Mouse (Mus musculus) erythroblast, embryonic 14.5 days (primary cell): ENCODE measurements around the gene Pygo2. TPM values are rescaled to one million over a fixed set of nuclear protein-coding genes. Genes with fewer than 3 reads are reported as not detected.
A peak's percentile ranks its signal among the peaks of the same experiment; 100 is the strongest.

Experiments
- H3K27me3 ChIP-seq: 2 replicates; pipeline ENCODE4 v1.6.1; 2012; ENCODE audit warnings: inconsistent platforms; ENCODE audit not compliant: control insufficient read depth
- H3K36me3 ChIP-seq: 2 replicates; pipeline ENCODE4 v1.6.1; 2012; ENCODE audit warnings: mild to moderate bottlenecking, inconsistent platforms; ENCODE audit not compliant: control insufficient read depth
- H3K4me1 ChIP-seq: 2 replicates; pipeline ENCODE4 v1.6.1; 2012; ENCODE audit warnings: inconsistent platforms; ENCODE audit not compliant: control insufficient read depth
- H3K4me3 ChIP-seq: replicated peaks from 2 replicates; pipeline ENCODE3; 2012; ENCODE audit warnings: moderate library complexity, mild to moderate bottlenecking, inconsistent platforms
- H3K9me3 ChIP-seq: 2 replicates; pipeline ENCODE4 v1.6.1; 2012; ENCODE audit warnings: low read length, inconsistent platforms, mixed read lengths; ENCODE audit not compliant: control insufficient read depth
- GATA1 ChIP-seq: IDR thresholded peaks from 2 replicates; pipeline ENCODE4 v1.6.1; 2012; ENCODE audit warnings: low read length, inconsistent platforms, mixed read lengths
- TAL1 ChIP-seq: IDR thresholded peaks from 3 replicates; pipeline ENCODE4 v1.6.1; 2012; ENCODE audit warnings: low read length, inconsistent platforms, mixed read lengths
- polyA plus RNA-seq: library from polyadenylated mRNA; stranded (reverse); fragments of >175 nt; gene quantifications from 2 replicates; pipeline ENCODE4 v1.2.3, GENCODE M21; 2012

Pygo2 gene
- polyA plus RNA-seq, 1 experiment, result 5.9 TPM

- Histone ChIP-seq H3K4me1 (peaks cover 46% of the 10 kb centered on the region), H3K36me3 (peaks cover 20% of the 10 kb centered on the region), H3K27me3 (no peaks in the 10 kb centered on the region), H3K9me3 (no peaks in the 10 kb centered on the region), H3K4me3 (peak overlapping the region; percentile 69)
- TF ChIP-seq TAL1, result no peak
- TF ChIP-seq GATA1, result no peak
These were observed 29.2 kb downstream of the Pygo2 start for GRCm38 (mm10) chr3:89458965-89459807.

- peaks cover 40% of the 10 kb centered on the region for H3K36me3 ChIP-seq
- H3K27me3 ChIP-seq, result no peaks in the 10 kb centered on the region
- no peaks in the 10 kb centered on the region for H3K9me3 ChIP-seq
- no peaks in the 10 kb centered on the region; the same call in 1 of the 2 replicates for H3K4me1 ChIP-seq
- no peak overlapping the region for H3K4me3 ChIP-seq
- no peak for TF ChIP-seq GATA1
- TF ChIP-seq TAL1, result no peak
These were observed 38.3 kb downstream of the Pygo2 start for GRCm38 (mm10) chr3:89468268-89468667.

- TF ChIP-seq TAL1 (no peak), GATA1 (no peak)
- no peak overlapping the region for H3K4me3 ChIP-seq
- H3K36me3 ChIP-seq, result peaks cover 24% of the 10 kb centered on the region
- no peaks in the 10 kb centered on the region for H3K27me3 ChIP-seq
- H3K4me1 ChIP-seq, result peaks cover 4% of the 10 kb centered on the region
- H3K9me3 ChIP-seq, result no peaks in the 10 kb centered on the region
These were observed 42.3 kb downstream of the Pygo2 start for GRCm38 (mm10) chr3:89472280-89472679.

- Histone ChIP-seq H3K4me3 (no peak overlapping the region), H3K9me3 (no peaks in the 10 kb centered on the region), H3K4me1 (peaks cover 4% of the 10 kb centered on the region), H3K36me3 (peaks cover 8% of the 10 kb centered on the region), H3K27me3 (no peaks in the 10 kb centered on the region)
- TF ChIP-seq TAL1, result no peak
- TF ChIP-seq GATA1, result no peak
These were observed 43.8 kb downstream of the Pygo2 start for GRCm38 (mm10) chr3:89473838-89474237.

GRCm38 (mm10) chr3:89479055-89479454 lies 49.0 kb downstream of the Pygo2 start:
- Histone ChIP-seq H3K4me1 (peaks cover 4% of the 10 kb centered on the region), H3K4me3 (no peak overlapping the region), H3K36me3 (no peaks in the 10 kb centered on the region), H3K27me3 (no peaks in the 10 kb centered on the region), H3K9me3 (no peaks in the 10 kb centered on the region)
- TF ChIP-seq GATA1 (no peak), TAL1 (no peak)

GRCm38 (mm10) chr3:89481488-89481887 lies 51.5 kb downstream of the Pygo2 start:
- Histone ChIP-seq H3K4me3 (no peak overlapping the region), H3K9me3 (no peaks in the 10 kb centered on the region), H3K36me3 (no peaks in the 10 kb centered on the region), H3K27me3 (peaks cover 7% of the 10 kb centered on the region), H3K4me1 (peaks cover under 1% of the 10 kb centered on the region)
- TF ChIP-seq GATA1 (no peak), TAL1 (no peak)

- peaks cover 12% of the 10 kb centered on the region for H3K27me3 ChIP-seq
- no peaks in the 10 kb centered on the region for H3K36me3 ChIP-seq
- no peak for TF ChIP-seq TAL1
- TF ChIP-seq GATA1, result no peak
- no peak overlapping the region for H3K4me3 ChIP-seq
- H3K4me1 ChIP-seq, result no peaks in the 10 kb centered on the region
- no peaks in the 10 kb centered on the region for H3K9me3 ChIP-seq
These were observed 52.2 kb downstream of the Pygo2 start for GRCm38 (mm10) chr3:89482249-89482648.

Other genes starting within 250 kb of the Pygo2 start
- gene Fam189b, start 247.1 kb upstream of the Pygo2 start, polyA plus RNA-seq, result 0.60 and 0.84 TPM in 2 replicates
- 0.40 and 0.57 TPM in 2 replicates for gene Gba, start 227.3 kb upstream of the Pygo2 start, polyA plus RNA-seq
- 0.03 and 0.04 TPM in 2 replicates for gene Thbs3, start 215.0 kb upstream of the Pygo2 start, polyA plus RNA-seq
- gene Mtx1, start 203.1 kb upstream of the Pygo2 start, polyA plus RNA-seq, result 29.8 and 31.7 TPM in 2 replicates
- not detected in 2 replicates for gene Muc1, start 201.2 kb upstream of the Pygo2 start, polyA plus RNA-seq
- 4.0 and 4.8 TPM in 2 replicates for gene Krtcap2, start 184.2 kb upstream of the Pygo2 start, polyA plus RNA-seq
- gene Trim46, start 183.9 kb upstream of the Pygo2 start, polyA plus RNA-seq, result 0.02 TPM in 1 of 2 replicates, not detected in the other
- 25.2 and 26.1 TPM in 2 replicates for gene Dpm3, start 170.9 kb upstream of the Pygo2 start, polyA plus RNA-seq
- 0.07 and 0.18 TPM in 2 replicates for gene Slc50a1, start 159.6 kb upstream of the Pygo2 start, polyA plus RNA-seq
- gene Efna1, start 149.1 kb upstream of the Pygo2 start, polyA plus RNA-seq, result 0.03 and 0.04 TPM in 2 replicates
- gene Efna3, start 107.2 kb upstream of the Pygo2 start, polyA plus RNA-seq, result not detected in 2 replicates
- not detected in 2 replicates for gene Efna4, start 92.2 kb upstream of the Pygo2 start, polyA plus RNA-seq
- 0.50 and 0.70 TPM in 2 replicates for gene Adam15, start 80.2 kb upstream of the Pygo2 start, polyA plus RNA-seq
- gene Dcst2, start 68.2 kb upstream of the Pygo2 start, polyA plus RNA-seq, result not detected in 2 replicates
- gene Dcst1, start 65.0 kb upstream of the Pygo2 start, polyA plus RNA-seq, result 0.10 TPM in 1 of 2 replicates, not detected in the other
- 0.38 and 0.46 TPM in 2 replicates for gene Zbtb7b, start 35.4 kb upstream of the Pygo2 start, polyA plus RNA-seq
- gene Lenep, start 27.4 kb upstream of the Pygo2 start, polyA plus RNA-seq, result 0.04 TPM in 1 of 2 replicates, not detected in the other
- gene Flad1, start 18.3 kb upstream of the Pygo2 start, polyA plus RNA-seq, result 1.3 and 1.6 TPM in 2 replicates
- gene Cks1b, start 11.8 kb upstream of the Pygo2 start, polyA plus RNA-seq, result 6.9 and 7.4 TPM in 2 replicates
- 11.4 and 12.7 TPM in 2 replicates for gene Shc1, start 11.8 kb upstream of the Pygo2 start, polyA plus RNA-seq
- gene Pbxip1, start 6.5 kb downstream of the Pygo2 start, polyA plus RNA-seq, result 0.13 and 0.21 TPM in 2 replicates
- 1.3 and 1.4 TPM in 2 replicates for gene Pmvk, start 24.3 kb downstream of the Pygo2 start, polyA plus RNA-seq
- gene Kcnn3, start 90.0 kb downstream of the Pygo2 start, polyA plus RNA-seq, result 0.02 TPM in 1 of 2 replicates, not detected in the other